Mouse (Mus musculus) heart, embryonic 13.5 days (tissue): Measurements from ENCODE around the gene Spdye4a. TPM values are rescaled to one million over a fixed set of nuclear protein-coding genes. Genes with fewer than 3 reads are reported as not detected.

Experiments used
- ATAC-seq: fragments of 200-750 bp; cut with Nextera tagmentation; 2 replicates; pipeline ENCODE4 v1.8.0; 2017; ENCODE audit warnings: moderate TSS enrichment; ENCODE audit not compliant: insufficient number of reproducible peaks, low FRiP score, low TSS enrichment; ENCODE audit errors: extremely low read depth
- H3K27ac ChIP-seq: fragments of 300-500 bp; sonication (generic); replicated peaks from 2 replicates; pipeline ENCODE4 v1.5.1; 2015; ENCODE audit warnings: moderate library complexity, mild to moderate bottlenecking, inconsistent platforms
- H3K27me3 ChIP-seq: fragments of 300-500 bp; sonication (generic); replicated peaks from 2 replicates; pipeline ENCODE4 v1.6.1; 2015; ENCODE audit warnings: mild to moderate bottlenecking, inconsistent platforms
- H3K36me3 ChIP-seq: fragments of 300-500 bp; sonication (generic); 2 replicates; pipeline ENCODE4 v1.6.1; 2015; ENCODE audit warnings: mild to moderate bottlenecking, inconsistent platforms
- H3K4me1 ChIP-seq: fragments of 300-500 bp; sonication (generic); 2 replicates; pipeline ENCODE4 v1.6.1; 2015; ENCODE audit warnings: inconsistent platforms
- H3K4me2 ChIP-seq: fragments of 300-500 bp; sonication (generic); 2 replicates; pipeline ENCODE4 v1.6.1; 2015; ENCODE audit warnings: inconsistent platforms, mild to moderate bottlenecking, moderate library complexity
- H3K4me3 ChIP-seq: fragments of 300-500 bp; sonication (generic); 2 replicates; pipeline ENCODE4 v1.5.1; 2015; ENCODE audit warnings: moderate library complexity, mild to moderate bottlenecking, inconsistent platforms
- H3K9ac ChIP-seq: fragments of 300-500 bp; sonication (generic); 2 replicates; pipeline ENCODE4 v1.6.1; 2015; ENCODE audit warnings: inconsistent platforms, mild to moderate bottlenecking, moderate library complexity
- H3K9me3 ChIP-seq: fragments of 300-500 bp; sonication (generic); 2 replicates; pipeline ENCODE4 v1.6.1; 2016; ENCODE audit warnings: inconsistent platforms
- WGBS: fragments of 180-500 bp; shearing (Covaris S2); methylation state at CpG from one replicate; pipeline ENCODE4 v1.1.7; 2015; ENCODE audit warnings: mixed read lengths; 5-methylcytosine and 5-hydroxymethylcytosine counted together
- polyA plus RNA-seq: library from polyadenylated mRNA; unstranded; fragments of >200 nt; fragmentation: Nextera tagmentation; extraction: Ambion mirVana; gene quantifications from 2 replicates; pipeline ENCODE4 v1.2.1, GENCODE M21; 2015

Gene Spdye4a
- not detected in 2 replicates for polyA plus RNA-seq

DNA sequence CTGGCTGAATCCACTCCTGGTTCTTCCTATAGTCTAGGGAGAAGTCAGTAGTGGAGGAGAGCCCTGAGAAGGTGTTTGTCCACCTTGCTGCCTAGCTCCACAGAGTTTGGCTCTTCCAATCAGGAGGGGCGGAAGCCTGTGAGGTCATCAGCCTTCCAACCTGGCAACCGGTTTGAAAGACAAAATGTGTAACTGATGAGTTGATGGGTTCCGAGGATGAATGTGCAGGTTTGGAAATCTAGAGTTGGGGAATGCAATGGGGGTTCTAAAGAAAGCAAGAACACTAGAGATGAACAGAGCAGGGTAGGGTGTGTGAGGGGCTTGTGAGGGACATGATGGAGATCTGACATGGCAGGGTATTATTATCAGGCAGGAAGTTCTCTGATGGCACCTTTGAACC is at the start of gene Spdye4a:
Gene Spdye4a (minus strand): TSS at position 101 of the 400 bp plus-strand sequence.
- Histone ChIP-seq H3K9ac (no peak within 1 kb of the TSS), H3K36me3 (no peaks in the 10 kb centered on the region), H3K4me1 (no peaks in the 10 kb centered on the region), H3K27ac (no peak within 1 kb of the TSS), H3K4me2 (no peak within 1 kb of the TSS), H3K4me3 (no peak within 1 kb of the TSS), H3K9me3 (peaks cover 10% of the 10 kb centered on the region; the same call in 1 of the 2 replicates), H3K27me3 (0 out of 2 replicates have a peak, but pooled peaks cover 5% of the 10 kb centered on the region)
- WGBS, result 74% methylated on average over 3 of the region's 3 CpGs
- no peak for ATAC-seq

DNA sequence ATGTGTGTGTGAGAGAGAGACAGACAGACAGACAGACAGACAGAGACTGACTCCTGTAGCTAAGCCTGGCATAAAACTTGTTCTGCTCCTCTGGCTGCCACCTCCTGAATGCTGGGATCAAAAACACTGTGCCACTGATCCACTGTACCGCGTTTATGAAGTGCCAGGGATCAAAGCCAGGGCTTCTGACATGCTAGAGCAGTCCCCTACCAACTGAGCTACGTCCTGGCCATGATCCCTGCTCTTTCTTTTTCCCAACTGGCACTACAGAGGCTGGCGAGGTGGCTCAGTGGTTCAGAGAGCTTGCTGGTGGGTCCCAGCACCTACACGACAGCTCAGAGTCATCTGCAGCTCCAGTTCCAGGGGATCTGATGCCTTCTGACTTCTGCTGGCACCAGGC is 49.1 kb upstream of the Spdye4a start:
- peaks cover 11% of the 10 kb centered on the region for H3K4me1 ChIP-seq

DNA sequence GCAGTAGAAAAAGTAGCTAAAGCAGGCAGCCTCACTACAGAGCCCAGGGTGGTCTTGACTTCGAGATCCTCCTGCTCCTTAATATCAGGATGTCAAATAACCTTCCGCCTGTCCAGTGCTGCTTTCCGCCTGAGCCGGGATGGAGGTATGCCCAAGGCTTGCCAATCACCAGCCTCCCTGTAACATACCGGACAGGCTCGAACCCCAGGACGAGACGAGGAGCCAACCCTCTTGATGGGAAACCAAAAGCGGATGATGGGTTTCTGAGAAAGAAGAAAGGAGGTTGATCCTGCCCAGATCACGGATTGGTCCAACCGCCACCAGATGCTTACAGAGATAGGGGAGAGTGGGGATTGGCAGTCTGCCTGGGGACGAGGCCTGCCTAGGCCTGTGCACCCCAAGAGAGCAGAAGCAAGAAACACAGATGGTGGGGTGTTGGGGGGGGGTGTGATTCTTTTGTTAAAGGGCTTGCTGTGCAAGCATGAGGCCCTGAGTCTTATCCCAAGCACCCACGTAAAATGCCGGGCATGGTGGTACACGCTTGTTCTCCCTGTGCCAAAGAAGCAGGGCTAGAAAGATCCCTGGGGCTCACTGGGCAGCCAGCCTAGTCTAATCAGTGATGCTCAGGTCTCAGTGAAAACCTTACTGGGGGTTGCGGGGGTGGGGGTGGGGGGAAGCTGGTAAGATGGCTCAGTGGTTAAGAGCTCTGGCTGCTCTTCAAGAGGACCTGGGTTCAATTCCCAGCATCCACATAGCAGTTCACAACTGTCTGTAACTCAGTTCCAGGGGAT is 46.0 kb upstream of the Spdye4a start:
- peaks cover 29% of the 10 kb centered on the region for H3K4me1 ChIP-seq
- no peak overlapping the region for H3K4me3 ChIP-seq
- no peak for ATAC-seq
- no peak overlapping the region for H3K9ac ChIP-seq
- 85% methylated on average over 16 of the region's 16 CpGs for WGBS
- H3K36me3 ChIP-seq, result no peaks in the 10 kb centered on the region
- H3K27me3 ChIP-seq, result peaks cover 36% of the 10 kb centered on the region
- no peak overlapping the region for H3K27ac ChIP-seq
- H3K9me3 ChIP-seq, result no peaks in the 10 kb centered on the region
- H3K4me2 ChIP-seq, result no peak overlapping the region

More for the DNA sequence above, 49.1 kb upstream of the Spdye4a start:
- Histone ChIP-seq H3K27ac (no peak overlapping the region), H3K9me3 (no peaks in the 10 kb centered on the region), H3K9ac (no peak overlapping the region), H3K36me3 (no peaks in the 10 kb centered on the region), H3K4me2 (no peak overlapping the region), H3K27me3 (peaks cover 61% of the 10 kb centered on the region), H3K4me3 (no peak overlapping the region)
- 48% methylated on average over 5 of the region's 5 CpGs for WGBS
- ATAC-seq, result no peak

DNA sequence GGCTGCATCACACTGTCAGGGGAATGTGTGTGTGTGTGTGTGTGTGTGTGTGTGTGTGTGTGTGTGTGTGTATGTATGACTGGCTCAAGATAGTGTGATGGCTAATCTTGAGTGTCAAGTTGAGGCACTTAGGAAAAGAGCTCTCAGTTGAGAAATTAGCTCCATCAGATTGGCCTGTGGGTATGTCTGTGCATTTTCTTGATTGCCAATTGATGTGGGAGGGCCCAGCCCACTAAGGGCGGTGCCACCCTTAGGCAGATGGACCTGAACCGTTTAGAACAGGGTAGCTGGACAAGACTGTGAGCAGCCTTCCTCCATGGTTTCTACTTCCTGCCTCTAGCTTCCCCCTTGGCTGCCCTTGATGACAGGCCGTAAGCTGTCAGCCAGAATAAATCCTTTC is 45.4 kb upstream of the Spdye4a start:
- no peak overlapping the region for H3K27ac ChIP-seq
- H3K4me1 ChIP-seq, result peaks cover 29% of the 10 kb centered on the region
- no peak overlapping the region for H3K4me3 ChIP-seq
- no peak overlapping the region for H3K4me2 ChIP-seq
- H3K9ac ChIP-seq, result no peak overlapping the region
- H3K36me3 ChIP-seq, result no peaks in the 10 kb centered on the region
- ATAC-seq, result no peak
- H3K27me3 ChIP-seq, result peaks cover 29% of the 10 kb centered on the region
- 71% methylated on average over 3 of the region's 3 CpGs for WGBS
- no peaks in the 10 kb centered on the region for H3K9me3 ChIP-seq

DNA sequence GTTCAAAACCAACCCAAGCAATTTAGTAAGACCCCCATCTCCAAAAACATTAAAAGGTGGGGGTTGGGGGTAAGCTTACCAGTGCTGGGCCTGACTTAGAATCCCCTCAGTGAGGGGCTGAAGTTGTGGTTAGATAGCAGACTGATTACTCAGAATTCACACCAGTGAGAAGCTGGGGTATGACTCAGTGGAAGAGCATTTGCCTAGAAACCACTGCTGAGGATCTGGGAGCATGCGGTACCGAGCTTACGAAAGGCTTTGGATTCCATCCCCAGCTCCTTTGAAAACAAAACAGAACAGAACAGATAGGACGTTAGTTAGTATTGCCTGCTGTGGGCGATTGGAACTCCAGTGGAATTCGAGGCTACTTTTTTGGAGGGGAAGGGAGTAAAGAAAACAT is 45.0 kb upstream of the Spdye4a start:
- WGBS, result 65% methylated on average over 6 of the region's 6 CpGs

DNA sequence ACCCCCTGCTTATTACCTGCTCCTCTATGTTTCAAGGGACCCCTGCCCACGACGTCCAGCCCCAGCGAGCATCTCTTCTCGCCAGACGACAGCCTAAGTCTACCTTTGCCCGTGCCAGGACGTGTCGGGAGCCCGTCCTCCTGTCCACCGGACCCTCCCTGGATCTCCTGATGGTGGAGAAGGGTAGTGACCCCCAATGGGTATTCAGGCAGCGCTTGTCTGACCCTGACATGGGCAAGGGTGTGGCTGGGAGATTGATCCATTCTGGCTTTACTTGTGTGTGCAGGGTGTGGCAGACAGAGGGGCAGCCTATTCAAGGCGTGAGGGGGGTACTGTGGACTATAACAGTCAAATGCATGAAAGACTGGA is 43.4 kb upstream of the Spdye4a start:
- no peak overlapping the region for H3K27ac ChIP-seq
- no peaks in the 10 kb centered on the region for H3K9me3 ChIP-seq
- peaks cover 34% of the 10 kb centered on the region for H3K4me1 ChIP-seq
- H3K4me3 ChIP-seq, result peak overlapping the region; percentile 93
- no peak for ATAC-seq
- no peaks in the 10 kb centered on the region for H3K36me3 ChIP-seq
- peaks cover 10% of the 10 kb centered on the region for H3K27me3 ChIP-seq
- WGBS, result 5% methylated on average over 12 of the region's 12 CpGs
- peak overlapping the region; percentile 96 for H3K9ac ChIP-seq
- peak overlapping the region; percentile 91 for H3K4me2 ChIP-seq

More for the DNA sequence above, 45.0 kb upstream of the Spdye4a start:
- H3K9ac ChIP-seq, result no peak overlapping the region
- peaks cover 25% of the 10 kb centered on the region for H3K27me3 ChIP-seq
- no peak for ATAC-seq
- H3K9me3 ChIP-seq, result no peaks in the 10 kb centered on the region
- H3K36me3 ChIP-seq, result no peaks in the 10 kb centered on the region
- H3K4me2 ChIP-seq, result no peak overlapping the region
- no peak overlapping the region for H3K27ac ChIP-seq
- H3K4me3 ChIP-seq, result no peak overlapping the region
- H3K4me1 ChIP-seq, result peaks cover 29% of the 10 kb centered on the region

DNA sequence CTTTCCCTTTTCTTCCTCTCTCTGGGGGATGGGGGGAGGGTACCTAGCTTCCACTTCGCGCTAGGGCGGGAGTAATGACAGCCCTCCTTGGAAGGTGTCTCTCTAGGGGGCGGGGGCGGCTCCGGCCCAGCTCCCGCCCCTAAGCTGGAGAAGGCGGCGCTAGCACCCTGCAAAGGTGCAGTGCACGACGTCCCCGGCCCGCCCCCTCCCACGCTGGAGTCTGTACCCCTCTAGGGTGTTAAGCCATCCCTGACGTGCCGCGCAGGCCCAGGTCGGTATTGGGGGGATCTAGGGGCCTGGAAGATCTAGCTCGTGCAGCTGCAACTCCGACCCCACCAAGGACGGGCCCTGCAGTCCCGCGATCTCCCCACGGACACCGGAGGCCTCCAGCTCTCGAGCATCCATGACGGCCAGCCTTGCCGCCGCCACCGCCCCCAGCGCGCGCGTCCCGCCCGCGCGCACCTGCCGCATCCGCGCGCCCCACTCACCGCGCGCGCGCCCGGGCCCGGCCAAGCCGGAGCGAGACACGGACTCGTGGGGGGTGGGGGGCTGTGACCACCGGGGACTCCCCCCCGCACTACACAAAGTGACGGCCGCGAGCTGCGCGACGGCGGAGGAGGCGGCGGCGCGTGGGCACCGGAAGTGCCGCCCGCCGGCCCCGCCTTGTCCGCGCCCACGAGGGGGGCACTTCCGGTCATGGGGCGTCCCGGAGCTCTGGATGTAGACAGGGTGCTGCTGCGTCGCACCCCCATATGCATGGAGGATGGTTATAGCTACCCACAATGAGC is 42.9 kb upstream of the Spdye4a start, which contains the start of gene Zfp316:
Gene Zfp316 (minus strand): TSS at position 660 of the 788 bp plus-strand sequence.
- under 1% methylated on average over 70 of the region's 79 CpGs for WGBS
- ATAC-seq, result peak; percentile 62; the same call in 1 of the 2 replicates
- peak within 1 kb of the TSS; percentile 96 for H3K9ac ChIP-seq
- H3K36me3 ChIP-seq, result peaks cover under 1% of the 10 kb centered on the region; the same call in 1 of the 2 replicates
- peak within 1 kb of the TSS; percentile 91 for H3K4me2 ChIP-seq
- peaks cover 40% of the 10 kb centered on the region for H3K4me1 ChIP-seq
- H3K27me3 ChIP-seq, result peaks cover 4% of the 10 kb centered on the region
- H3K4me3 ChIP-seq, result peak within 1 kb of the TSS; percentile 93
- H3K9me3 ChIP-seq, result no peaks in the 10 kb centered on the region
- H3K27ac ChIP-seq, result peak within 1 kb of the TSS; percentile 73

DNA sequence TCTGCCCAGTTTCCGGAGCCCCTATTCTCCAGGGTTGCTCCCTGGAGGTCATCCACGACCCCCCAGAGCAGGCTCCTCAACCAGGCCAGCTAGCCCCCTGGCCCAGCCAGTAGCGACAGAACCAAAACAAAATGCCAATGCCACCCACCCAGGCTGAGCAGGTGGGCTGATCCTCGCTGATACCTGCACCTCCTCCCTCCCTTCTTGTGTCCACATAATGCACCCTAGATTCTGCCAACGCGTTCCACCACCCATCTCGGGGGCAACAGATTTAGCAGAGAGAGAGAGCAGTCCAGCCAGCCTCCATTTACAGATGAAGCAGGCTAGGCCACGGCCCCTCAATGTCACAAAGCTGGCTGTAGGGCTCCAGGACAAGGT is 42.3 kb upstream of the Spdye4a start:
- WGBS, result 31% methylated on average over 8 of the region's 8 CpGs
- H3K36me3 ChIP-seq, result peaks cover 6% of the 10 kb centered on the region
- 0 out of 2 replicates have a peak overlapping the region, but pooled peaks have one; percentile 73 for H3K27ac ChIP-seq
- H3K9ac ChIP-seq, result peak overlapping the region; percentile 96
- peaks cover 40% of the 10 kb centered on the region for H3K4me1 ChIP-seq
- peak overlapping the region; percentile 93 for H3K4me3 ChIP-seq
- H3K27me3 ChIP-seq, result no peaks in the 10 kb centered on the region
- no peak for ATAC-seq
- H3K4me2 ChIP-seq, result peak overlapping the region; percentile 91
- H3K9me3 ChIP-seq, result no peaks in the 10 kb centered on the region

DNA sequence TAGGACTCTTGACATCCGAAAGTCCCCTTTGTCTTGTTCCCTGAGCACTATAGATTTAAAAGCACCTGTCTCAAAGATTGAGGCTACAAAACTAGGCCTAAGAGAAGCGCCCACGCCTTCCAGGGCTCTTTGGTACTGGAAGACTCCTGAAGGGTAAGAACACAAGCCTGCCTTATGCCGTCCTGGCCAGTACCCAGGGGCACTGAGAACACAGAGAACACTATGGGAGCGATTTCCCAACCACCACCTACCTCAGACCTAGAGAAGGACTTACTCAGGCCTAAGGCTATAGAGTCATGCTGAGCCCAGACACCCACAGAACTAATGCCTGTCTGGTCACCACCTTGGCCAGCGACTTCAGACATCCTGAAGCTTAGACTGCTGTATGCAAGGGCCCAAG is 40.1 kb upstream of the Spdye4a start:
- WGBS, result 82% methylated on average over 6 of the region's 6 CpGs
- Histone ChIP-seq H3K36me3 (peaks cover 28% of the 10 kb centered on the region), H3K9me3 (no peaks in the 10 kb centered on the region), H3K4me2 (no peak overlapping the region), H3K4me1 (peaks cover 40% of the 10 kb centered on the region), H3K9ac (no peak overlapping the region), H3K4me3 (no peak overlapping the region), H3K27me3 (no peaks in the 10 kb centered on the region), H3K27ac (no peak overlapping the region)
- no peak for ATAC-seq

DNA sequence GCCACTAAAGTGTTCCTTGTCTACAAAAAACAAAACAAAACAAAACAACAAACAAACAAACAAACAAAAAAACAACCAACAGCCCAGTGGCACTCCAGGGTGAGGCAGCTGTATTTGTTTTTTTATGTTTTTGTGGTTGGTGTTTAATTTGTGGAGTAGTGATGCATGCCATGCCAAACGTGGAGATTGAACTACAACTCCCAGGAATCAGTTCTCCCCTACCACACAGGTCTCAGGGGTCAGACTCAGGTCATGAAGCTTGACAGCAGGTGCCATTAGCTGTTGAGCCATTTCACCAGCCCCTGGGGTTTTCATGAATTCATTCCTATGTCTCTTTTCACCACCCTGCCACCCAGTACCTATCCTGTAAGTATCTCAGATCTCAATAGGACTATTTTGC is 38.7 kb upstream of the Spdye4a start:
- ATAC-seq, result no peak
- Histone ChIP-seq H3K4me1 (peaks cover 26% of the 10 kb centered on the region), H3K36me3 (peaks cover 40% of the 10 kb centered on the region), H3K4me3 (no peak overlapping the region), H3K9ac (no peak overlapping the region), H3K27me3 (no peaks in the 10 kb centered on the region), H3K4me2 (no peak overlapping the region), H3K9me3 (no peaks in the 10 kb centered on the region), H3K27ac (no peak overlapping the region)
- WGBS, result 45% methylated on average over 1 of the region's 1 CpGs

DNA sequence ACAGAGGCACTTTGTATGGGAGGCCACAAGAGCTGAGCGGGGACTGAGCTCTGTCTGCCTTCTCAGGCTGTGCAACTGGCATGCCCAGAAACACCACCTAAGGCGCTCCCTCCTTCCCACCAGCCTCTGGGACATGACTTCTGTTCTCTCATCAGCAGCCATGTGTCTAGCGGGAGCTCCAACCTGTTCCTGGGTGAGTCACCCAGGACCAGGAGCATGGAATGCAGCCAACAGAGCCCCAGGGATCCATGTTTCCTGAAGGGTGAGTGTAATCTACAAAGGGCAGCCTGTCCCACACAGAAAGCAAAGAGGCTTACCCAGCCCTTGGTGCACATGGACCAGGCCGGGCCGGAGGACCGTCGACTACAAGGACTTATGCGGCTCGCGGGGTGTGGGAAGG is 38.0 kb upstream of the Spdye4a start:
- H3K9me3 ChIP-seq, result no peaks in the 10 kb centered on the region
- peaks cover 47% of the 10 kb centered on the region for H3K36me3 ChIP-seq
- WGBS, result 76% methylated on average over 10 of the region's 10 CpGs
- H3K9ac ChIP-seq, result no peak overlapping the region
- no peak overlapping the region for H3K4me3 ChIP-seq
- 0 out of 2 replicates have a peak, but pooled peaks cover 5% of the 10 kb centered on the region for H3K27me3 ChIP-seq
- H3K4me1 ChIP-seq, result peaks cover 23% of the 10 kb centered on the region
- no peak overlapping the region for H3K4me2 ChIP-seq
- no peak for ATAC-seq
- no peak overlapping the region for H3K27ac ChIP-seq
